Mouse (Mus musculus): ENCODE results near the gene Efcab9.

The Efcab9 gene

GRCm38 (mm10) chr11:32495283-32495682, 36.6 kb downstream of the Efcab9 start:
- DNase-seq (ENCODE audit: low spot score) = no peak

- no peak for DNase-seq (ENCODE audit: low spot score)
Measured at GRCm38 (mm10) chr11:32493312-32493711, 38.6 kb downstream of the Efcab9 start.

GRCm38 (mm10) chr11:32491079-32491478, 40.8 kb downstream of the Efcab9 start:
- DNase-seq (ENCODE audit: low spot score) = no peak

GRCm38 (mm10) chr11:32488808-32489670, 42.8 kb downstream of the Efcab9 start:
- DNase-seq (ENCODE audit: low spot score) = no peak

GRCm38 (mm10) chr11:32488344-32488743, 43.5 kb downstream of the Efcab9 start:
- no peak for DNase-seq (ENCODE audit: low spot score)

- DNase-seq (ENCODE audit: low spot score) = no peak
Measured at GRCm38 (mm10) chr11:32487501-32487900, 44.4 kb downstream of the Efcab9 start.

- DNase-seq (ENCODE audit: low spot score) = no peak
Measured at GRCm38 (mm10) chr11:32486621-32487020, 45.3 kb downstream of the Efcab9 start.

- DNase-seq (ENCODE audit: low spot score) = no peak
Measured at GRCm38 (mm10) chr11:32485290-32485689, 46.6 kb downstream of the Efcab9 start.

- no peak for DNase-seq (ENCODE audit: low spot score)
Measured at GRCm38 (mm10) chr11:32481525-32481924, 50.4 kb downstream of the Efcab9 start.

GRCm38 (mm10) chr11:32475487-32476236, 56.2 kb downstream of the Efcab9 start:
- no peak for DNase-seq (ENCODE audit: low spot score)

- no peak for DNase-seq (ENCODE audit: low spot score)
Measured at GRCm38 (mm10) chr11:32474725-32475124, 57.2 kb downstream of the Efcab9 start.
